Mouse (Mus musculus) layer of hippocampus, adult 9-10 months (tissue): ENCODE measurements around the gene Gjd3.
"Not testable (repeated sequence)": the region's sequence is repeated elsewhere in the genome, so short reads cannot be mapped to it uniquely, and the experiment has no call there.

Experiments used
- DNase-seq: peaks from one replicate; pipeline ENCODE4 v3.0.0; 2022; ENCODE audit warnings: low spot score

Gene Gjd3

GRCm38 (mm10) chr11:98982773-98983133, at the start of gene Gjd3:
TSS of gene Gjd3 (minus strand) at chr11:98983016.
- DNase-seq = no peak

GRCm38 (mm10) chr11:99026899-99027440, 44.2 kb upstream of the Gjd3 start:
- DNase-seq = no peak

GRCm38 (mm10) chr11:99025878-99026277, 43.1 kb upstream of the Gjd3 start:
- no peak for DNase-seq

GRCm38 (mm10) chr11:99024468-99025134, 41.8 kb upstream of the Gjd3 start:
- DNase-seq = no peak

- peak; percentile 100 for DNase-seq
These were observed 41.0 kb upstream of the Gjd3 start, which contains the start of gene Top2a for GRCm38 (mm10) chr11:99023500-99024467. TSS of gene Top2a (minus strand) at chr11:99024189.

- DNase-seq = no peak
These were observed 40.3 kb upstream of the Gjd3 start for GRCm38 (mm10) chr11:99023094-99023493.

GRCm38 (mm10) chr11:99022384-99022933, 39.6 kb upstream of the Gjd3 start:
- no peak for DNase-seq

GRCm38 (mm10) chr11:99019844-99020243, 37.0 kb upstream of the Gjd3 start:
- DNase-seq = no peak

- DNase-seq = no peak
These were observed 31.0 kb upstream of the Gjd3 start for GRCm38 (mm10) chr11:99013856-99014255.

GRCm38 (mm10) chr11:99010706-99011105, 27.9 kb upstream of the Gjd3 start:
- no peak for DNase-seq

GRCm38 (mm10) chr11:99010124-99010523, 27.3 kb upstream of the Gjd3 start:
- DNase-seq = no peak

GRCm38 (mm10) chr11:99006788-99007187, 24.0 kb upstream of the Gjd3 start:
- DNase-seq = no peak

- DNase-seq = no peak
These were observed 16.4 kb upstream of the Gjd3 start for GRCm38 (mm10) chr11:98999243-98999642.

GRCm38 (mm10) chr11:98998776-98999175, 16.0 kb upstream of the Gjd3 start:
- DNase-seq = no peak

GRCm38 (mm10) chr11:98997659-98998058, 14.8 kb upstream of the Gjd3 start:
- DNase-seq = no peak

GRCm38 (mm10) chr11:98995987-98996386, 13.2 kb upstream of the Gjd3 start:
- no peak for DNase-seq

- DNase-seq = no peak
These were observed 8.1 kb upstream of the Gjd3 start for GRCm38 (mm10) chr11:98990866-98991265.

GRCm38 (mm10) chr11:98988260-98988659, 5.4 kb upstream of the Gjd3 start:
- DNase-seq = not testable (repeated sequence)

GRCm38 (mm10) chr11:98985542-98985941, 2.7 kb upstream of the Gjd3 start:
- no peak for DNase-seq

GRCm38 (mm10) chr11:98983551-98983950, 735 bp upstream of the Gjd3 start:
- DNase-seq = no peak

- DNase-seq = no peak
These were observed 631 bp downstream of the Gjd3 start for GRCm38 (mm10) chr11:98981997-98982772.
